Mouse (Mus musculus) intestine, embryonic 16.5 days (tissue): ENCODE results near the gene Fam129b. TPM values are rescaled to one million over a fixed set of nuclear protein-coding genes. Genes with fewer than 3 reads are reported as not detected.

ENCODE experiments used
- ATAC-seq: fragments of 200-750 bp; cut with Nextera tagmentation; 2 replicates; pipeline ENCODE4 v1.8.0; 2017; ENCODE audit warnings: moderate TSS enrichment, moderate library complexity
- H3K27ac ChIP-seq: fragments of 300-500 bp; sonication (generic); 2 replicates; pipeline ENCODE4 v1.5.1; 2014; ENCODE audit warnings: mild to moderate bottlenecking, low read length
- H3K27me3 ChIP-seq: fragments of 300-500 bp; sonication (generic); replicated peaks from 2 replicates; pipeline ENCODE4 v1.6.1; 2014; ENCODE audit warnings: low read length, control low read depth, mixed read lengths; ENCODE audit not compliant: control insufficient read depth, insufficient read depth
- H3K36me3 ChIP-seq: fragments of 300-500 bp; sonication (generic); 2 replicates; pipeline ENCODE4 v1.6.1; 2014; ENCODE audit warnings: low read length, control low read depth; ENCODE audit not compliant: control insufficient read depth, insufficient read depth
- H3K4me1 ChIP-seq: fragments of 300-500 bp; sonication (generic); 2 replicates; pipeline ENCODE4 v1.6.1; 2014; ENCODE audit warnings: low read length, control low read depth, mixed read lengths; ENCODE audit not compliant: control insufficient read depth, insufficient read depth
- H3K4me2 ChIP-seq: fragments of 300-500 bp; sonication (generic); 2 replicates; pipeline ENCODE4 v1.6.1; 2014; ENCODE audit warnings: low read depth, low read length, control low read depth
- H3K4me3 ChIP-seq: fragments of 300-500 bp; sonication (generic); 2 replicates; pipeline ENCODE4 v1.5.1; 2014; ENCODE audit warnings: mild to moderate bottlenecking, low read length
- H3K9ac ChIP-seq: fragments of 300-500 bp; sonication (generic); 2 replicates; pipeline ENCODE4 v1.6.1; 2014; ENCODE audit warnings: low read depth, low read length
- H3K9me3 ChIP-seq: fragments of 300-500 bp; sonication (generic); 2 replicates; pipeline ENCODE4 v1.6.1; 2016; ENCODE audit warnings: low read length, control low read depth; ENCODE audit not compliant: control insufficient read depth
- WGBS: fragments of 180-500 bp; shearing (Covaris S2); extraction: QIAGEN DNeasy Blood & Tissue Kit; methylation state at CpG from one replicate; pipeline ENCODE4 v1.1.7; 2014; 5-methylcytosine and 5-hydroxymethylcytosine counted together
- polyA plus RNA-seq: library from polyadenylated mRNA; unstranded; fragments of >200 nt; fragmentation: Nextera tagmentation; extraction: Ambion mirVana; gene quantifications from 2 replicates; pipeline ENCODE4 v1.2.1, GENCODE M21; 2015

The Fam129b gene
- polyA plus RNA-seq, 1 experiment from 2014 or later: 35.4 TPM

GRCm38 (mm10) chr2:32855790-32856465 lies 20.0 kb upstream of the Fam129b start:
- Histone ChIP-seq H3K9ac (no peak overlapping the region), H3K4me3 (no peak overlapping the region), H3K27ac (no peak overlapping the region), H3K4me1 (peaks cover 5% of the 10 kb centered on the region), H3K27me3 (no peaks in the 10 kb centered on the region), H3K36me3 (no peaks in the 10 kb centered on the region), H3K9me3 (no peaks in the 10 kb centered on the region), H3K4me2 (no peak overlapping the region)
- ATAC-seq: no peak
- 52% methylated on average over 5 of the region's 5 CpGs for WGBS

- no peak overlapping the region for H3K4me3 ChIP-seq
- H3K9me3 ChIP-seq: no peaks in the 10 kb centered on the region
- H3K27ac ChIP-seq: no peak overlapping the region
- under 1% methylated on average over 7 of the region's 7 CpGs for WGBS
- no peaks in the 10 kb centered on the region for H3K27me3 ChIP-seq
- H3K36me3 ChIP-seq: no peaks in the 10 kb centered on the region
- H3K4me1 ChIP-seq: peaks cover under 1% of the 10 kb centered on the region; the same call in 1 of the 2 replicates
- H3K4me2 ChIP-seq: no peak overlapping the region
- H3K9ac ChIP-seq: no peak overlapping the region
- ATAC-seq: peak; percentile 67
These were observed 18.3 kb upstream of the Fam129b start for GRCm38 (mm10) chr2:32857584-32857983.

DNA sequence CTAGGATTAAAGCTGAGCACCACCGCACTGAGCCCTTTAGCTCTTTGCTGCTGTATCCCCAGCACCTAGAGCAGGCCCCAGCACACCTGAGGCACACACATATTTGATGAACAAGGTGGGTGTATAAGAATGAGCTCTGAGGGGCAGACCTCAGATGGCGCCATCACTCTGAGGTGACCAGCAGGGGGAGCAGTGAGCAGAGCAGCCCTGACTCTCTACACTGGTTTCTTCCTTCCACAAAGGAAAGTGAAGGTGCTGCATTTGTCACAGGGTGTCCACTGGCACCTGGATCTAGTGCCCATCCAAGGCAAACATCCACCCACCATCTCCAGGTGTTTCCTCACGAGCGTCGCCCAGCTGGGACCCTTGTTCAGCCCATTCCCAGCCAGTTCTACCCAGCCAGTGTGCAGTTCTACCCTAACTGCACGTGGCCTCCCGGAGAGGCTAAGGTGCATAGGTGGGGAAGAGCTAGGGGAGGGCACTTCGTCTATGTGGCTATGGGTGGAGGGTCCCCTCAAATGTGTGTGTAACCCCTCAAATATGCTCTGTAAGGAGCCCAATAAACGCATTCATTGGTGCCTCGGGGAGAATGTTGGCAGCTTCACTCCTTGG lies 16.8 kb upstream of the Fam129b start:
- 41% methylated on average over 10 of the region's 10 CpGs for WGBS
- peak; percentile 11; the same call in 1 of the 2 replicates for ATAC-seq
- no peaks in the 10 kb centered on the region for H3K9me3 ChIP-seq
- H3K4me1 ChIP-seq: no peaks in the 10 kb centered on the region
- H3K4me2 ChIP-seq: no peak overlapping the region
- no peaks in the 10 kb centered on the region for H3K27me3 ChIP-seq
- no peak overlapping the region for H3K9ac ChIP-seq
- no peak overlapping the region for H3K27ac ChIP-seq
- no peak overlapping the region for H3K4me3 ChIP-seq
- H3K36me3 ChIP-seq: no peaks in the 10 kb centered on the region

DNA sequence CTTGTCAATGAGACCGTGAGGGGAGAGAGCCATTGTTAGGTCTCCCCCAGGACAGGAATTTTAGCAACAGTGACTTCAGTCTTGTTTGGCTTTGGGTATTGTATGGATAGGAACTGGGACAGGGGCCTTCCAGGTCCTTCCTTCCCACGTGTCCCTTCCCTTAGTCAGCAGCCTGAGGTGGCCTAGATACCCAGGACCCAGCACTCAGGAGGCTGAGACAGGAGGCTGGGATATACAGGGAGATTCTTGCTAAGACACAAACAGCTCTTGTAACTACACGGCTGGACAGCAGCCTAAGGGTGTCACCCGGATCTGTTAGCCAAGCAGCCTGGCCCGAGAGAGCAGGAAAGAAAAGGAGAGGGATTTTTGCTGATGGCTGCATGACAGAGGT lies 16.3 kb upstream of the Fam129b start:
- H3K9ac ChIP-seq: no peak overlapping the region
- H3K9me3 ChIP-seq: no peaks in the 10 kb centered on the region
- no peak for ATAC-seq
- H3K36me3 ChIP-seq: no peaks in the 10 kb centered on the region
- no peaks in the 10 kb centered on the region for H3K27me3 ChIP-seq
- no peak overlapping the region for H3K4me2 ChIP-seq
- 78% methylated on average over 5 of the region's 5 CpGs for WGBS
- H3K4me1 ChIP-seq: no peaks in the 10 kb centered on the region
- H3K4me3 ChIP-seq: no peak overlapping the region
- no peak overlapping the region for H3K27ac ChIP-seq

DNA sequence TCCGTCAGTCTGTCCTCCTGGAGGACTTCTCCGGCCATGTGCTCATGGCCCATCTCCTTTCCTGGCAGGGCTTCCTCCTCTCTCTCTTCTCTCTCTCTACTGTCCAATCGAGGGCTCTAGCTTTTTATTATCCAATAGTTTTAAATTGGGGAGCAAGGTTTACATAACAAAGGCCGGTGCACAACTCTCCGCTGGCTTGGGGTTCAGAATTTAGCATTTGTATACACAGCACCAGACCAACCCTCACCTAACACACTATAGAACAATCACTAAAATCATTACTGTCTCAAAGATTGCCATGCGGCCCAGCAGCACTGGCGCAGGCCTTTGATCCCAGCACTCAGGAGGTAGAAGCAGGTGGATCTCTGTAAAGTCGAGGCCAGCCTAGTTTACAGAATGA lies 15.1 kb upstream of the Fam129b start:
- H3K9ac ChIP-seq: no peak overlapping the region
- ATAC-seq: no peak
- no peak overlapping the region for H3K4me3 ChIP-seq
- 81% methylated on average over 8 of the region's 8 CpGs for WGBS
- H3K4me2 ChIP-seq: no peak overlapping the region
- H3K27me3 ChIP-seq: no peaks in the 10 kb centered on the region
- no peaks in the 10 kb centered on the region for H3K36me3 ChIP-seq
- H3K4me1 ChIP-seq: no peaks in the 10 kb centered on the region
- H3K9me3 ChIP-seq: no peaks in the 10 kb centered on the region
- H3K27ac ChIP-seq: no peak overlapping the region

DNA sequence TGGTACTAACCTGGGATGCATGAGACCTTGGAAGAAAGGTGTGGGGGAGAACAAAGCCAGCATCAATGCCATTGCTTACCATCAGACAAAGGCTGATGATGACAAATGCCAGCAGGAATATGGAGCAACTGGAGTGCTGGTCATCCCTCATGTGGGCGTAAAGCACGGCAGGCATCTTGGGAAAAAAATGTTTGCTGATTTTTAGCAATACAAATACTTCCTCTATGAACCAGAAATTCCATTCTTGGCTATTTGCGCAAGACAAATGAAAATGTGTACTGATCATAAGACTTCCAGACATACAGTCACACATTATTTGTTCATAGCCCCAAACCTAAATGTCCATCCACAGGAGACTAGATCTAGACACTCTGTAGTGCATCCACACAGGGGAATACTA lies 12.6 kb upstream of the Fam129b start:
- H3K36me3 ChIP-seq: no peaks in the 10 kb centered on the region
- no peak overlapping the region for H3K27ac ChIP-seq
- no peak for ATAC-seq
- no peaks in the 10 kb centered on the region for H3K4me1 ChIP-seq
- no peak overlapping the region for H3K4me2 ChIP-seq
- no peaks in the 10 kb centered on the region for H3K27me3 ChIP-seq
- no peak overlapping the region for H3K9ac ChIP-seq
- no peak overlapping the region for H3K4me3 ChIP-seq
- H3K9me3 ChIP-seq: no peaks in the 10 kb centered on the region
- WGBS: 82% methylated on average over 3 of the region's 3 CpGs

- Histone ChIP-seq H3K4me1 (peaks cover 1% of the 10 kb centered on the region), H3K9ac (no peak overlapping the region), H3K27ac (no peak overlapping the region), H3K4me3 (no peak overlapping the region), H3K9me3 (no peaks in the 10 kb centered on the region), H3K4me2 (no peak overlapping the region), H3K36me3 (no peaks in the 10 kb centered on the region), H3K27me3 (no peaks in the 10 kb centered on the region)
- ATAC-seq: no peak
- whole genome bisulfite sequencing: 57% methylated on average over 2 of the region's 2 CpGs
These were observed 11.2 kb upstream of the Fam129b start for GRCm38 (mm10) chr2:32864755-32865154.

DNA sequence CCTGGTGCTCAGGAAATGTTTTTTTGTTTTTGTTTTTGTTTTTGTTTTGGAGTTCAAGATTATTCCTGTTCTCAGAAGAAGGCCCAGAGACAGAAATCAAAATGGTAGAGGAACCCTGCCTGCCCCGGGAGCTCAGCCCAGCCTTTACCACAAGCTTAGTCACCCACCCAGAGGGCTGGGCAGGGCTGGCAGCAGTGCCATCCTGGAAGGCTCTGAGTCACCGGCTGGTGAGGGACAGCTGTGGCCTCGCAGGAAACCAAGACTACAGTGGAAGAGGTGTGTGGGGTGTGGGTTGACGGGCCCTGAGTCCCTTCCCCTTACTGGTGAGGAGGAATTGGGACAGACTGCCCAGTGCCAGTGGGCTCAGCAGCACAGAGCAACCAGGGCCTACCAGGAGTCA lies 8.6 kb upstream of the Fam129b start:
- H3K36me3 ChIP-seq: no peaks in the 10 kb centered on the region
- WGBS: 81% methylated on average over 4 of the region's 4 CpGs
- no peak overlapping the region for H3K9ac ChIP-seq
- H3K4me3 ChIP-seq: no peak overlapping the region
- H3K4me2 ChIP-seq: no peak overlapping the region
- no peaks in the 10 kb centered on the region for H3K9me3 ChIP-seq
- H3K27ac ChIP-seq: no peak overlapping the region
- peaks cover 10% of the 10 kb centered on the region for H3K4me1 ChIP-seq
- ATAC-seq: no peak
- H3K27me3 ChIP-seq: no peaks in the 10 kb centered on the region

DNA sequence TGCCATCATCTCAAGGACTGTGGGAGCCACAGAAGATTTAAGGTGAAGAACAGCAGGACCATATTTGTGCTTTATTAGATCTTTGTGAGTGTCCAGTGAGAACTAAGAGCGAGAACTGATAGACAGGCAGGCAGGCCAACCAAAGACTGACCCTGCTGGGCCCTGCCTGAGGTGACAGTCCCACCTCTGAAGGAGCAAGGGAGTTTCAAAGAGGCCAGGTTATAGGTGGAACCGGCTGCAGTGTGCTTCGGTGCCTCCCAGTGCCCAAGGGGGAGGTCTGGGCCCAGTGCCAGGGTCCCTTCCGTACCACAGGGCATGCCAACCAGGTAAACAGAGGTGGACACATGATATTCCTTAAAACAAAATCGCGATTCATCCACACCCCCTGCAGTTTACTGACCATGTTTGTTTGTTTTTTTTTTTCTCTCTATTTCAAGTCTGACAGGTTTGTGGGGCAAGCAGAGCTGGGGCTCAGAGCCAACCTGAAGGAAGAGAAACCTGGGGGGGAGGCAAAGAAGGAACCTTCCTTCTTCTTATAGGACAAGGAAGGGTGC lies 6.1 kb upstream of the Fam129b start:
- WGBS: 55% methylated on average over 6 of the region's 6 CpGs
- H3K4me1 ChIP-seq: peaks cover 23% of the 10 kb centered on the region
- H3K27me3 ChIP-seq: no peaks in the 10 kb centered on the region
- no peak overlapping the region for H3K4me2 ChIP-seq
- 0 out of 2 replicates have a peak overlapping the region, but pooled peaks have one; percentile 35 for H3K9ac ChIP-seq
- ATAC-seq: no peak
- H3K9me3 ChIP-seq: no peaks in the 10 kb centered on the region
- H3K27ac ChIP-seq: peak overlapping the region; percentile 72
- no peaks in the 10 kb centered on the region for H3K36me3 ChIP-seq
- H3K4me3 ChIP-seq: no peak overlapping the region
